Mouse (Mus musculus) hindbrain, embryonic 11.5 days (tissue): ENCODE data around the gene Fam57b. TPM values are rescaled to one million over a fixed set of nuclear protein-coding genes. Genes with fewer than 3 reads are reported as not detected.

Experiments
- ATAC-seq: fragments of 200-750 bp; cut with Nextera tagmentation; 2 replicates; pipeline ENCODE4 v1.8.0; 2017; ENCODE audit warnings: mild to moderate bottlenecking, moderate TSS enrichment, moderate library complexity; ENCODE audit not compliant: low FRiP score
- DNase-seq: peaks from one replicate; pipeline ENCODE4 v3.0.0-alpha.2; 2015; ENCODE audit warnings: low spot score
- H3K27ac ChIP-seq: fragments of 300-500 bp; sonication (generic); 2 replicates; pipeline ENCODE4 v1.5.1; 2014; ENCODE audit warnings: mild to moderate bottlenecking, low read depth, low read length
- H3K27me3 ChIP-seq: fragments of 300-500 bp; sonication (generic); 2 replicates; pipeline ENCODE4 v1.6.1; 2014; ENCODE audit warnings: mild to moderate bottlenecking, low read length, moderate library complexity, mixed read lengths; ENCODE audit not compliant: control insufficient read depth, insufficient read depth
- H3K36me3 ChIP-seq: fragments of 300-500 bp; sonication (generic); 2 replicates; pipeline ENCODE4 v1.6.1; 2014; ENCODE audit warnings: mild to moderate bottlenecking, low read length, moderate library complexity, mixed read lengths; ENCODE audit not compliant: control insufficient read depth, insufficient read depth
- H3K4me1 ChIP-seq: fragments of 300-500 bp; sonication (generic); replicated peaks from 2 replicates; pipeline ENCODE4 v1.6.1; 2014; ENCODE audit warnings: low read length, mixed read lengths; ENCODE audit not compliant: control insufficient read depth, insufficient read depth
- H3K4me2 ChIP-seq: fragments of 300-500 bp; sonication (generic); replicated peaks from 2 replicates; pipeline ENCODE4 v1.6.1; 2014; ENCODE audit warnings: mild to moderate bottlenecking, low read depth, low read length
- H3K4me3 ChIP-seq: fragments of 300-500 bp; sonication (generic); 2 replicates; pipeline ENCODE4 v1.5.1; 2014; ENCODE audit warnings: low read depth, low read length
- H3K9ac ChIP-seq: fragments of 300-500 bp; sonication (generic); 2 replicates; pipeline ENCODE4 v1.6.1; 2014; ENCODE audit warnings: low read depth, low read length
- H3K9me3 ChIP-seq: fragments of 300-500 bp; sonication (generic); 2 replicates; pipeline ENCODE4 v1.6.1; 2016; ENCODE audit warnings: low read length; ENCODE audit not compliant: control insufficient read depth
- WGBS: fragments of 180-500 bp; shearing (Covaris S2); extraction: QIAGEN DNeasy Blood & Tissue Kit; methylation state at CpG from one replicate; pipeline ENCODE4 v1.1.7; 2014; 5-methylcytosine and 5-hydroxymethylcytosine counted together
- polyA plus RNA-seq: library from polyadenylated mRNA; unstranded; fragments of >200 nt; fragmentation: Nextera tagmentation; extraction: Ambion mirVana; gene quantifications from 2 replicates; pipeline ENCODE4 v1.2.1, GENCODE M21; 2014

Fam57b gene
- polyA plus RNA-seq, 1 experiment from 2014 or later = 16.3 TPM

DNA sequence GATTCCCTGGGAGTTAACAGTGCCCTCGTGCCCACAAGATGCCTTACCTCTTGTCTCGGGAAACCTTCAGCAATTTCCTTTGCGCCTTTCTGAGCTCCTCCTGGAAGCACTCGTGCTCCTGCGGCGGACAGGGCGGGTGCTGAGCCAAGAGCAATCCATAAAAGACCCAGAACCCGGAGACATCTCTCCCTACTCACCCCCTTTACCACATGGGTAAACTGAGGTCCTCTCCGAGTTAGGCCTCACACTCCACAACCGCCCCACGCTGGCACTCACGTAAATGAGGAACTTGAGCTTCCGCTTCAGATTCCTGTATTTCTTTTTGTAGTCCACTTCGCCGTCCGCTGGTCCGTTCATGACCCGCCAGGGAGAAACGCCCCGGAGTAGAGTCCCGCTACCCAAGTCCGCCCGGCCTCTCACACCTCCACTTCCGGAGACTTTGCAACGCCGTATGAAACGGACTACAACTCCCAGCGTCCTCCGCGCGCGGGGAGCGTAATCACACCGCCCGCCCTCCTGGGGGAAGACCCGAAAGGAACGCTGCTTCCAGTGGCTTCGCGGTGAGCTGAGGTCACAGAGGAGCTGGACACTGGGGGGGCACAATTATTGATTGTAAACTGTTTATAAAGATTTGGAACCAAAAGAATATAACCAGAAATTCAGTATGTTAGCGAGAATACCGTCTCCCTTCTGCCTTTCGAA lies 64.1 kb downstream of the Fam57b start, which contains the start of gene Hirip3:
Hirip3 (plus strand) TSS at position 544 of the 702 bp plus-strand sequence.
- peaks cover 14% of the 10 kb centered on the region; the same call in 1 of the 2 replicates for H3K36me3 ChIP-seq

DNA sequence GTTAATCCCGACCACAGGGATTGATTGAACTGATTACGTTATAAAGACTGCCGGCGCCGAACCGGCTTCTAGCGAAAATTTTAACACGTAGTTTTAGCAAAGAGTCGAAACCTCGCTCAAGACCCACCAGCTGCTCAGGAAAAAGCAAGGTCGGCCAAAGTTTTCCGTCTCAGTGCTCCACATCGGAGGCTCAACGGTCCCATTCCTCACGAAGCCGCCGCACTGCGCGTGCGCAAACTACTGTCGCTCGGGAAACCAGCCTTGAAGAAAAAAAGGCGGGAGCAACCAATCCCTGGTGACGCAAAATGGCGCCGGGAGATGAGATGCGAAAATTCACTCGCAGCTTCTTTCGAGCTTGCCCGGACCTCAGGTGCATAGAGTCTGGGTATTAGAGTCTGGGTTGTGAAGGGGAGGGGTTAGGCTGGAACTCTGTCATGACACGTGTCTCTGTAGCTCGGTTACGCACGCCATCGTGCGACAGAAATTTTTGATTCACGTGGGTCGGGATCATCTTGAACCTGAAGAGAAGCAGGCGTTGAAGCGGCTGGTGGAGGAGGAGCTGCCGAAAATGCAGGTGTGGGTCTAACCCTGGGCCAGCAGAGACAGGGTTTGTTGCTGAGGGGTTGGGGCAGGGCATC lies 64.8 kb downstream of the Fam57b start, which contains the start of gene Ino80e:
Ino80e (minus strand) TSS at position 231 of the 638 bp plus-strand sequence.
- Histone ChIP-seq H3K4me1 (peaks cover 15% of the 10 kb centered on the region), H3K27me3 (no peaks in the 10 kb centered on the region), H3K9me3 (no peaks in the 10 kb centered on the region), H3K4me2 (peak within 1 kb of the TSS; percentile 78), H3K36me3 (peaks cover 14% of the 10 kb centered on the region; the same call in 1 of the 2 replicates), H3K9ac (peak within 1 kb of the TSS; percentile 67), H3K27ac (peak within 1 kb of the TSS; percentile 67), H3K4me3 (peak within 1 kb of the TSS; percentile 60)
- DNase-seq (peak; percentile 99), ATAC-seq (peak; percentile 71)
- under 1% methylated on average over 41 of the region's 41 CpGs for WGBS

More for the DNA sequence above, 64.1 kb downstream of the Fam57b start, which contains the start of gene Hirip3:
- Histone ChIP-seq H3K4me3 (peak within 1 kb of the TSS; percentile 60), H3K27me3 (no peaks in the 10 kb centered on the region), H3K4me1 (peaks cover 15% of the 10 kb centered on the region), H3K4me2 (peak within 1 kb of the TSS; percentile 78), H3K27ac (peak within 1 kb of the TSS; percentile 67), H3K9me3 (no peaks in the 10 kb centered on the region), H3K9ac (peak within 1 kb of the TSS; percentile 67)
- 2% methylated on average over 42 of the region's 42 CpGs for WGBS
- peak; percentile 91 for ATAC-seq
- peak; percentile 99 for DNase-seq

DNA sequence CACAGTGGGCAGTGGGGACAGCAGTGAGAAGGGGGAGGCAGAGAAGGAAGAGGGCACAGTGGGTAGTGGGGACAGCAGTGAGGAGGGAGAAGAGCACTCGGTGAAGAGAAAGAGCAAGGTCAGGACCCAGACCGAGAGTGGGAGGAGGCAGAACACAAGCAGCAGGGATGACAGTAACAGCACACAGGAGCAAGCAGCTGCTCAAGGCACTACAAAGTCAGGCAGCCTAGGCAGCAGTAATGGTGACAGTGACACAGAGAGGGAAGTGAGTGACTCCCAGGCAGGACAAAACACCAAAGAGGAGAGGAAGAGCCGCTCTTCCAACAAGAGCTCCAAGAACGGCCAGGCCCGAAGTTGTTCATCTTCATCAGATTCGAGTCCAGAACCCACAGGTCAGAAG lies 66.3 kb downstream of the Fam57b start:
- H3K36me3 ChIP-seq = peaks cover 18% of the 10 kb centered on the region; the same call in 1 of the 2 replicates
- H3K4me2 ChIP-seq = peak overlapping the region; percentile 78

DNA sequence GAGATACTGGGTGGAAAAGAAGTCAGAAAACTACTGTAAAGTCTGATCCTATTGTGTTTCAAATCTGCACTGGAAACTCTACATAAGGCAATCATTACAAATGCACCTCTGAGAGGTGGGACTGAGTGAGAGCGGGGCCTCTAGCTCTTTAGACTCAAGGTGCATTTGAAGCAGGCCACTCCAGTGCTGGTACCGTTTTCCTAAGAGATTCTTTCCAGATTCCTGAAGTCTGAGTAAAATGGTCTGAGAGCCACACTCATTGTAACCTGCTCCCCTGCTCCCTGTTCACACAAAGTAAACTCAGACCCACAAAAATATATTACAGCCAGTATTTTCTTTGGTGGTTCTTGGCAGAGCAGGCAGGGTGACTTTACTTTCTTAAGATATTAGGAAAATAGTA lies 70.1 kb downstream of the Fam57b start:
- Histone ChIP-seq H3K36me3 (peaks cover 28% of the 10 kb centered on the region; the same call in 1 of the 2 replicates), H3K27ac (no peak overlapping the region), H3K4me3 (no peak overlapping the region), H3K27me3 (no peaks in the 10 kb centered on the region), H3K4me2 (no peak overlapping the region), H3K9ac (no peak overlapping the region), H3K9me3 (no peaks in the 10 kb centered on the region), H3K4me1 (peaks cover 15% of the 10 kb centered on the region)
- WGBS = 89% methylated on average over 2 of the region's 2 CpGs
- no peak for DNase-seq
- ATAC-seq = no peak

More for the DNA sequence above, 66.3 kb downstream of the Fam57b start:
- peak overlapping the region; percentile 11; the same call in 1 of the 2 replicates for H3K27ac ChIP-seq
- peak overlapping the region; percentile 60; the same call in 1 of the 2 replicates for H3K4me3 ChIP-seq
- no peaks in the 10 kb centered on the region for H3K27me3 ChIP-seq
- WGBS = 61% methylated on average over 6 of the region's 6 CpGs
- ATAC-seq = no peak
- H3K9me3 ChIP-seq = no peaks in the 10 kb centered on the region
- H3K4me1 ChIP-seq = peaks cover 15% of the 10 kb centered on the region
- DNase-seq = no peak
- peak overlapping the region; percentile 46; the same call in 1 of the 2 replicates for H3K9ac ChIP-seq

DNA sequence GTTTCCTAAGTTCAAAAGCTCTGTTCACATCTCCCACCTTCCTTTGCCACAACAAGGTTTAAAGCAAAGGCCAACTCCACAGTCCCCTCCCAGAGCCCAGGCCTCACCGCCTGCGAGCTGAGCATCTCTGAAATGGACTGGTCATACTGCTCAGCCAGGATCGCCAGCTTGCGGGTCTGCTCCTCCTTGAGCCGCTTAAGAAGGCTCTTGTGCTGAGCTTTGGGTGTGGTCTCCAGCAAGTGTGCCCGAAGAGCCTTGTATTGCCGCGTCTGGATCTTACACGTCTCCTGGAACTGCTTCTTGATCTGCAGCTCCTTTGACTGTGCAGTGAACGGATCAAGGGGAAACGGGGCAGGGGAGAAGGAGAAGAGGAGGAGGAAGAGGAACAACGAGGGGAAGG lies 70.5 kb downstream of the Fam57b start:
- Histone ChIP-seq H3K36me3 (peaks cover 31% of the 10 kb centered on the region; the same call in 1 of the 2 replicates), H3K27ac (no peak overlapping the region), H3K9ac (no peak overlapping the region), H3K4me1 (peaks cover 14% of the 10 kb centered on the region), H3K4me3 (no peak overlapping the region), H3K9me3 (no peaks in the 10 kb centered on the region), H3K27me3 (no peaks in the 10 kb centered on the region), H3K4me2 (no peak overlapping the region)
- no peak for ATAC-seq
- DNase-seq = no peak
- 90% methylated on average over 12 of the region's 12 CpGs for WGBS

DNA sequence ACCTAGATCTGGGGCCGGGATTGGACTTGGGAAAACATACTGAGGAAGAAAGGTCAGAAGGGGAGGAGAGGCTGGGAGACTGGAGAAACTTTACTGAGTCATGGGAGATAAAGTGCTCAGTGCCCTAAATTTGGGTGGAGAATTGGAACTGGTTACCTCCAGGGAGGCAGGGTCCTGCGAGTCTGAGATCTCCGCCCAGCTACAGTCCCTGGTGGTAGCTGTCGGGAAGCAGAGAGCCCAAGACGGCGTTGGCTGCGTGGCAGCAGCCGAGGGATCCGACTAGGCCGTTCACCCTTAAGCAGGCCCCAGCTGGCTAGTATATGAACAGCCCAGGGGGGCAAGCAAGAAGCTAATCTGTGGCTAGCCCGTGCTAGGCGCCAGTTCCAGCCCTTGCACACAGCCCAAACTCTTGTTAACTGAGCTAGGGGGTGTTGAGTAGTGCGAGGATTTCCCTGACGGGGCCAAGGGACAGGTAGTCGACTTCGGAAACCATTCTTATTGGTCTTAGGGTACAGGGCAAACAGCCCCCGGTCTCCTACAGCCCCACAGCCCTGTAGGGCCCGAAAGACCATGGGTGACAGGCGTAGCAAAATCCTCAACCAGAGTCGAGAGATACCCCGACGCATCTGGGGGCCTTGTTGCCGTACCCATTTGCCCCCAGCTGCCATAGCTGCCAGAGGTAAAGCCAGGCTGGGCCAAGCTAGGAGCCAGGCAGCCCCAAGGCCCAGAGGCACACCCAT lies 72.5 kb downstream of the Fam57b start:
- H3K27ac ChIP-seq = no peak overlapping the region
- no peaks in the 10 kb centered on the region for H3K4me1 ChIP-seq
- DNase-seq (no peak), ATAC-seq (no peak)
- H3K36me3 ChIP-seq = peaks cover 41% of the 10 kb centered on the region
- H3K27me3 ChIP-seq = no peaks in the 10 kb centered on the region
- no peak overlapping the region for H3K4me2 ChIP-seq
- no peak overlapping the region for H3K9ac ChIP-seq
- WGBS = 92% methylated on average over 23 of the region's 23 CpGs
- no peak overlapping the region for H3K4me3 ChIP-seq
- no peaks in the 10 kb centered on the region for H3K9me3 ChIP-seq

DNA sequence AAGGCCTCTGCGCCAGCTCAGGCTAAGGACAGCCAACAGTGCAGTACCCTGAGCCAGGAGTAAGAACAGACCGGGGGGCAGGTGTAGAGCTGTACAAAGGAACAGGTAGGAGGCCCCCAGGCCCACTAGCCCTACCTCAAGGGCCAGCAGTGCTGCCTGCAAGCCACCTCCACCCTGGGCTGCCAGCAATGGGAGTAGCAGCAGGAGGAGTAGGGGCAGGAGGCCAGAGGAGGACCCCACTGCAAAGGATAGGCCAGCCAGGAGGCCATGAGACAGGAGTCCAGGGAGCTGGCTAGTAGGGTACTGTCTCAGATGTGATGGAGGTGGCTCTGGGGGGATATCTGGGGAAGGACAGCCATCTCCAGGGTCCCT lies 73.0 kb downstream of the Fam57b start:
- ATAC-seq (no peak), DNase-seq (no peak)
- H3K4me2 ChIP-seq = no peak overlapping the region
- H3K36me3 ChIP-seq = peaks cover 39% of the 10 kb centered on the region
- no peaks in the 10 kb centered on the region for H3K27me3 ChIP-seq
- 96% methylated on average over 2 of the region's 2 CpGs for WGBS
- H3K4me3 ChIP-seq = no peak overlapping the region
- H3K9ac ChIP-seq = no peak overlapping the region
- no peaks in the 10 kb centered on the region for H3K9me3 ChIP-seq
- H3K27ac ChIP-seq = no peak overlapping the region
- no peaks in the 10 kb centered on the region for H3K4me1 ChIP-seq

DNA sequence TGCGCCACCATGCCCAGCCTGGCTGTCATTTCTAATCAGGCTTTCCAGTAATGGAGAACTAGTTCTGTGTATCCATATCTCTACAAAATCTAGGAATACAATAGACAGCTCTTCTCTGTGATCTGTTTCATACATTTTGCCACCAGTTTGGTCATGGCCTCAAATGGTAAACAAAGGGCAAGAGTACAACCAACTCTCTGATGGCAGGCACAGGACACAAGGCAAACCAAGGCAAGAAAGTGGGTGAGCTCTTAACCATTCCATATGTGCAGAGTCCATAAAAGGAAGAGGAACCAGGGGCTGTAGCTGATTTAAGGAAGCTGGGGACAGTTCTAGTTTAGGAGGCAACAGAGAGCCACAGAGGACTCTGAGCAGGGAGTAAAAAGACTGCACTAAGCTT lies 79.8 kb downstream of the Fam57b start:
- DNase-seq (no peak), ATAC-seq (no peak)
- H3K4me1 ChIP-seq = peaks cover 2% of the 10 kb centered on the region; the same call in 1 of the 2 replicates
- H3K9me3 ChIP-seq = no peaks in the 10 kb centered on the region
- H3K4me2 ChIP-seq = no peak overlapping the region
- WGBS = 100% methylated on average over 1 of the region's 1 CpGs
- H3K27ac ChIP-seq = no peak overlapping the region
- no peak overlapping the region for H3K4me3 ChIP-seq
- H3K9ac ChIP-seq = no peak overlapping the region
- H3K27me3 ChIP-seq = no peaks in the 10 kb centered on the region
- H3K36me3 ChIP-seq = peaks cover 28% of the 10 kb centered on the region
